Mouse (Mus musculus) heart, embryonic 12.5 days (tissue): Measurements from ENCODE around the gene Txn1. TPM values are rescaled to one million over a fixed set of nuclear protein-coding genes. Genes with fewer than 3 reads are reported as not detected.

Source experiments
- ATAC-seq: fragments of 200-750 bp; cut with Nextera tagmentation; 2 replicates; pipeline ENCODE4 v1.8.0; 2017; ENCODE audit warnings: moderate TSS enrichment, moderate library complexity; ENCODE audit not compliant: insufficient number of reproducible peaks, low FRiP score
- H3K27ac ChIP-seq: fragments of 300-500 bp; sonication (generic); 2 replicates; pipeline ENCODE4 v1.5.1; 2016; ENCODE audit warnings: mild to moderate bottlenecking, moderate library complexity; ENCODE audit not compliant: poor library complexity, severe bottlenecking
- H3K27me3 ChIP-seq: fragments of 300-500 bp; sonication (generic); replicated peaks from 2 replicates; pipeline ENCODE4 v1.6.1; 2016; ENCODE audit warnings: mild to moderate bottlenecking, moderate library complexity
- H3K36me3 ChIP-seq: fragments of 300-500 bp; sonication (generic); 2 replicates; pipeline ENCODE4 v1.6.1; 2016; ENCODE audit warnings: mild to moderate bottlenecking, moderate library complexity
- H3K4me1 ChIP-seq: fragments of 300-500 bp; sonication (generic); replicated peaks from 2 replicates; pipeline ENCODE4 v1.6.1; 2016; ENCODE audit warnings: mild to moderate bottlenecking
- H3K4me2 ChIP-seq: fragments of 300-500 bp; sonication (generic); 2 replicates; pipeline ENCODE4 v1.6.1; 2016; ENCODE audit warnings: mild to moderate bottlenecking, moderate library complexity
- H3K4me3 ChIP-seq: fragments of 300-500 bp; sonication (generic); 2 replicates; pipeline ENCODE4 v1.5.1; 2016; ENCODE audit warnings: mild to moderate bottlenecking
- H3K9ac ChIP-seq: fragments of 300-500 bp; sonication (generic); 2 replicates; pipeline ENCODE4 v1.6.1; 2016; ENCODE audit warnings: mild to moderate bottlenecking, moderate library complexity
- H3K9me3 ChIP-seq: fragments of 300-500 bp; sonication (generic); replicated peaks from 2 replicates; pipeline ENCODE4 v1.6.1; 2016; ENCODE audit warnings: mild to moderate bottlenecking, moderate library complexity
- WGBS: fragments of 180-500 bp; shearing (Covaris S2); methylation state at CpG from one replicate; pipeline ENCODE4 v1.1.7; 2016; 5-methylcytosine and 5-hydroxymethylcytosine counted together
- polyA plus RNA-seq: library from polyadenylated mRNA; unstranded; fragments of >200 nt; fragmentation: Nextera tagmentation; extraction: Ambion mirVana; gene quantifications from 2 replicates; pipeline ENCODE4 v1.2.1, GENCODE M21; 2016

The Txn1 gene
- polyA plus RNA-seq, 1 experiment from 2014 or later: 305 TPM

DNA sequence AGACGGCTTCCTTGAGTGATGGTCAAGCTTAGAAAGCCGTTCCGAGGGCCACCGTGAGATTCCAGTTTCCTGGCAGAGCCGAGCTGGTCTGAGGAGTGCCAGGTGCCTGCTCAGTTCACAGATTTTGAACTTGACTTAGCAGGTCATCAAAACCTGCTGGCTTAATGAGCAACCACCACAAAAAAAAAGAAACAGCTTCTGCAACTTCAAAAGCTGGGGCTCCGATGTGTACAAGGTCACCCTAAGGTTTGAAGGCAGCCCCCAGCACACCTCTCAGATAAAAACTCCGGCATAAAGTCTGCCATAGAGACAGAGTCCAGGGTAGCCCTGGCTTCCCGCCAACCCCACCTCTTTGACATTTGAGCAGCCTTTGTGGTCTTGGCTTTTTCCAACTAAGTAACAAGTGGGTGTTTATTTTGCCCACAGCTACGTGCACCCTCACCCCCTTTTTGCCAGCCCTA lies 40.0 kb downstream of the Txn1 start, which contains the start of gene D630039A03Rik:
TSS of gene D630039A03Rik (minus strand) at position 97 of the 461 bp plus-strand sequence.
- 0 out of 2 replicates have a peak, but pooled peaks cover 4% of the 10 kb centered on the region for H3K9me3 ChIP-seq
- H3K27me3 ChIP-seq: peaks cover 14% of the 10 kb centered on the region; the same call in 1 of the 2 replicates
- H3K4me1 ChIP-seq: peaks cover 20% of the 10 kb centered on the region
- 0 out of 2 replicates have a peak within 1 kb of the TSS, but pooled peaks have one; percentile 3 for H3K9ac ChIP-seq
- no peak; the same call in 1 of the 2 replicates for ATAC-seq
- peak within 1 kb of the TSS; percentile 62 for H3K4me2 ChIP-seq
- WGBS: 7% methylated on average over 9 of the region's 9 CpGs
- H3K27ac ChIP-seq: no peak within 1 kb of the TSS
- H3K36me3 ChIP-seq: no peaks in the 10 kb centered on the region
- peak within 1 kb of the TSS; percentile 30 for H3K4me3 ChIP-seq

- H3K4me2 ChIP-seq: peak overlapping the region; percentile 62
- H3K4me1 ChIP-seq: peaks cover 20% of the 10 kb centered on the region
- no peaks in the 10 kb centered on the region for H3K36me3 ChIP-seq
- H3K9me3 ChIP-seq: 0 out of 2 replicates have a peak, but pooled peaks cover 4% of the 10 kb centered on the region
- H3K27ac ChIP-seq: no peak overlapping the region
- peak overlapping the region; percentile 30 for H3K4me3 ChIP-seq
- H3K27me3 ChIP-seq: peaks cover 14% of the 10 kb centered on the region; the same call in 1 of the 2 replicates
- H3K9ac ChIP-seq: no peak overlapping the region
- no peak for ATAC-seq
- WGBS: 35% methylated on average over 17 of the region's 17 CpGs
These were observed 40.8 kb downstream of the Txn1 start for GRCm38 (mm10) chr4:57915216-57915965.

DNA sequence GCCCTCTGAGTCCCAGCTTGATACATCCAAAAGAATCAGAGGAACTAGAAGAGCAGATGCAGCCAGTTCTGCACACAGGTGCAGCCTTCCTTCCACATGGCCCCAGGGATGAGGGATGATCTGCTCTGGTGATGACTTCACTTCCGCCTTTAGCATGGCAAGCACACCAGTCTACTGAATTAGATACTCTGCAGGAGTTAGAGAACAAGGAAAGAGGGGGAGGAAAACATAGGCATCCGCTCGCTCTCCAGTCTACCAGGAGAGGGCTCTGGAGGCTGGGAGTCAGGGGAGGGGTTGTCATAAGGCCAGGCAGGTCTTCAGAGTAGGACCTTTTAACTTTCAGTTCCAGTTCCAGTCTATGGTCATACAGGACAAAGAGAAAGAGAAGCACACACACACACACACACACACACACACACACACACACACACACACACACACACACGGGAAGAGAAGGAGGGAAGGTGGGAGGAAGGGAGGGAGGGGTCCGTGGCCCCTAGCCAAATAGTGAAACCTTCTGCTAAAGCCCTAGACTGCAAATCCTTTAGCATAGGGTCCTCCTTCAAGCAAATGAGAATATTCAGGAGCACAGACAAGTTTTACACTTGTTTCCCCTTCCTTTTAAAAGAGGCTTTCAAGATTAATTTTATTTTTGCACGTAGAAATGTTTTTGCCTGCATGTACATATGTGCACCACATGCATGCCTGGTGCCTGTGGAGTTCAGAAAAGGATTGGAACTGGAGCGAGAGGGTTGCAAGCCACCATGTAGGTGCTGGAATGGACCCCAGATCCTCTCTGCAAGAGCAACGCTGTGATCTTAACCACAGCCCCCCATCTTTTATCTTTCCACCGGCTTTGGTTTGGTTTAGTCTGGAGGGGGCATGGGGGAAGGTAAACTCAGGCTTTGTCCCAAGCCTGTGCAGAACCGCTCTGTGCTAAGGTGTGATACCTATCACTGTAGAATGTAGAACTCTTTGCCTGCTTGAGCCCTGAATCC lies 41.7 kb downstream of the Txn1 start:
- Histone ChIP-seq H3K27ac (no peak overlapping the region), H3K27me3 (peaks cover 14% of the 10 kb centered on the region; the same call in 1 of the 2 replicates), H3K4me1 (peaks cover 17% of the 10 kb centered on the region), H3K9me3 (0 out of 2 replicates have a peak, but pooled peaks cover 4% of the 10 kb centered on the region), H3K9ac (no peak overlapping the region), H3K4me2 (no peak overlapping the region), H3K36me3 (no peaks in the 10 kb centered on the region), H3K4me3 (no peak overlapping the region)
- 58% methylated on average over 10 of the region's 10 CpGs for WGBS
- ATAC-seq: peak; percentile 18; the same call in 1 of the 2 replicates

- H3K9ac ChIP-seq: no peak overlapping the region
- 0 out of 2 replicates have a peak, but pooled peaks cover 4% of the 10 kb centered on the region for H3K9me3 ChIP-seq
- H3K27me3 ChIP-seq: peaks cover 14% of the 10 kb centered on the region; the same call in 1 of the 2 replicates
- peaks cover 17% of the 10 kb centered on the region for H3K4me1 ChIP-seq
- H3K4me3 ChIP-seq: no peak overlapping the region
- H3K36me3 ChIP-seq: no peaks in the 10 kb centered on the region
- H3K4me2 ChIP-seq: no peak overlapping the region
- H3K27ac ChIP-seq: no peak overlapping the region
- no peak for ATAC-seq
These were observed 43.2 kb downstream of the Txn1 start for GRCm38 (mm10) chr4:57913021-57913420.

DNA sequence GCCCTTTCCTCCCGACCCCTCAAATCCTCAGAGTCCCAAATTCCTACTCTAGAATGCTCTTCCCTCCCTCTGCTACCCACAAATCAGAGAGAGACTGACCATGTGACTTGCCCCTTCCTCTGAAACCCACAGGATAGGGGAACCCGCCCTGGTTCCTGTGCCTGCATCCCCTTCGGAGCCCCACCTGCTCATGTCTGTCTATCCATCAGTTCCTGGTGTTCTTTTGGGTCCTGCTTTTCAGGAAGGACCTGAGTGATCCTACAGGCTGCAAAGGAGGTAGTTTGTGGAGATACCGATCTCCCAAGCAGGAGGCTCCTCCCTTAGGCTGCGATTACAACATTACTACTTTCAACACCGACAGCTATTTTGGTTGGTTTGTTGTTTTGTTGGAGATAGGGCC lies 47.4 kb downstream of the Txn1 start:
- Histone ChIP-seq H3K9me3 (0 out of 2 replicates have a peak, but pooled peaks cover 4% of the 10 kb centered on the region), H3K27ac (no peak overlapping the region), H3K4me2 (no peak overlapping the region), H3K36me3 (no peaks in the 10 kb centered on the region), H3K4me1 (peaks cover 8% of the 10 kb centered on the region), H3K9ac (no peak overlapping the region), H3K27me3 (0 out of 2 replicates have a peak, but pooled peaks cover 3% of the 10 kb centered on the region), H3K4me3 (no peak overlapping the region)
- 55% methylated on average over 6 of the region's 6 CpGs for whole genome bisulfite sequencing
- no peak for ATAC-seq

DNA sequence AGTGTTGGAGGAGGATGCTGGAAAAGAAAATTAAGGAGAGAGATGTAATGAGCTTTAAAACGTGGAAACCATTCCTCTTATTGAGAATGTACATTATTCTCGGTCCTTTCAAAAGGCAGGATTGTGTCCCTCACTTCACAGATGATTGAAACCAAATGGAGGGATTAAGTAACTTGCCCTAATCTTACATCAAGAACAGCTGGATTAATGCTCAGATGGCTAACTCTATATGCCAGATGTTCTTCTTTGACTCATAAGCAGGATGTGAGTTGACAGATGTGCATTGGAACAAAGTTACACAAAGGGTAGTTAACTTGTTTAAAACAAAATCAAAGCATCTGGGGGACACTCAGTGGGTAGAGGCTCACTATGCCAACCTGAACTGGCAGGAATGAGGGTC lies 49.5 kb downstream of the Txn1 start:
- Histone ChIP-seq H3K4me2 (no peak overlapping the region), H3K9ac (no peak overlapping the region), H3K36me3 (no peaks in the 10 kb centered on the region), H3K9me3 (no peaks in the 10 kb centered on the region), H3K27me3 (0 out of 2 replicates have a peak, but pooled peaks cover 3% of the 10 kb centered on the region), H3K27ac (no peak overlapping the region), H3K4me1 (peaks cover 9% of the 10 kb centered on the region), H3K4me3 (no peak overlapping the region)
- WGBS: 52% methylated on average over 2 of the region's 2 CpGs
- no peak for ATAC-seq

- Histone ChIP-seq H3K4me3 (no peak overlapping the region), H3K36me3 (no peaks in the 10 kb centered on the region), H3K9me3 (no peaks in the 10 kb centered on the region), H3K27ac (no peak overlapping the region), H3K4me1 (peaks cover 9% of the 10 kb centered on the region), H3K4me2 (no peak overlapping the region), H3K9ac (no peak overlapping the region), H3K27me3 (0 out of 2 replicates have a peak, but pooled peaks cover 3% of the 10 kb centered on the region)
- 33% methylated on average over 9 of the region's 9 CpGs for WGBS
- ATAC-seq: no peak
These were observed 51.6 kb downstream of the Txn1 start for GRCm38 (mm10) chr4:57904638-57905037.

GRCm38 (mm10) chr4:57904211-57904610 lies 52.0 kb downstream of the Txn1 start:
- Histone ChIP-seq H3K4me2 (no peak overlapping the region), H3K27me3 (0 out of 2 replicates have a peak, but pooled peaks cover 3% of the 10 kb centered on the region), H3K9ac (no peak overlapping the region), H3K27ac (no peak overlapping the region), H3K4me1 (peaks cover 9% of the 10 kb centered on the region), H3K9me3 (no peaks in the 10 kb centered on the region), H3K36me3 (no peaks in the 10 kb centered on the region), H3K4me3 (no peak overlapping the region)
- WGBS: 6% methylated on average over 5 of the region's 5 CpGs
- no peak for ATAC-seq

DNA sequence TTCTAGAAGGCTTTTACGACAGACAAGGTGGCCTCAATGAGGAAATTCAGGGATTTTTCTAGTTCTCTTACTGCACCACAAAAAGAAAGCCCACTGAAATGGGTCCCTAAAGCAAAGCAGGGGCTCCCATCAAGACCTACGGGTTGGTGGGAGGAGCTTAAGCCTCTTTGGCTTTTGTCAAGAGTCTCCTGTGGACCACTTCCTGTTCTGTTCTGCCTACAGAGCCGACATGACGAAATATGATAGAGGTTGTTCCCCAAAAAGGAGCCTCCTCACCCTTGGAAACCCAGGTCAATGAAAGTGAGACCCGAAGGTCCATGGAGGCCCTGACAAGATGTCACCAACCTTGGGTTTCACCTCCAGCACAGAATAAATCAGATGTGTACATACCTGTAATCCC lies 53.6 kb downstream of the Txn1 start:
- ATAC-seq: no peak
- WGBS: 78% methylated on average over 5 of the region's 5 CpGs
- H3K36me3 ChIP-seq: peaks cover 10% of the 10 kb centered on the region
- H3K4me1 ChIP-seq: peaks cover 9% of the 10 kb centered on the region
- H3K4me3 ChIP-seq: no peak overlapping the region
- H3K27me3 ChIP-seq: 0 out of 2 replicates have a peak, but pooled peaks cover 3% of the 10 kb centered on the region
- no peak overlapping the region for H3K9ac ChIP-seq
- H3K4me2 ChIP-seq: no peak overlapping the region
- H3K9me3 ChIP-seq: no peaks in the 10 kb centered on the region
- H3K27ac ChIP-seq: no peak overlapping the region

DNA sequence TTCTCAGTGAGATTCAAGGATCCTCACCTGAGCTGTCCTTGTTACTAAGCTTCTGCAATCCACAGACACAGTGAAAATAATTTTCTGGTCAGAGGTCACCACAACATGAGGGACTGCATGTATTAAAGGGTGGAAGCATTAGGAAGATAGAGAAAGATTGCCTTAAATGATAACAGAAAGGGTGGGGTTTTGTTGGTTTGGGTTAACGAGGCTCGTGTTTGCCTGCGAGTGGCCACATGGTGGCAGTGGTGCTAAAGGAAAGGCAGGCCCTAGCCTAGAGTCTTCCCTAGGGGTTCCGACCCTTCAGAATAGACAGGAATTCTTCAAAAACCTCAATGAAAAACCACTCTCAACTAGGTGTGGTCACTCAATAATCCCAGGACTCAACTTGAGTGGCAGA lies 55.0 kb downstream of the Txn1 start:
- Histone ChIP-seq H3K9me3 (no peaks in the 10 kb centered on the region), H3K27me3 (no peaks in the 10 kb centered on the region), H3K36me3 (peaks cover 17% of the 10 kb centered on the region), H3K9ac (no peak overlapping the region), H3K27ac (no peak overlapping the region), H3K4me3 (no peak overlapping the region), H3K4me1 (peaks cover 9% of the 10 kb centered on the region), H3K4me2 (no peak overlapping the region)
- ATAC-seq: no peak
- 9% methylated on average over 4 of the region's 4 CpGs for WGBS
